Mouse (Mus musculus) small intestine, adult 2 months (tissue): Measurements from ENCODE around the gene Sntb2.

ENCODE experiments used
- CTCF ChIP-seq: fragments of 200-500 bp; IDR thresholded peaks from 2 replicates; pipeline ENCODE4 v1.5.1; 2012; ENCODE audit warnings: low read depth, mild to moderate bottlenecking, control low read depth, inconsistent platforms, low read length, moderate library complexity, mixed read lengths; ENCODE audit not compliant: insufficient replicate concordance, insufficient read length; ENCODE audit errors: extremely low read depth
- POLR2A ChIP-seq: fragments of 200-500 bp; IDR thresholded peaks from 2 replicates; pipeline ENCODE4 v1.6.1; 2012; ENCODE audit warnings: low read depth, mild to moderate bottlenecking, control low read depth, inconsistent platforms, low read length, moderate library complexity

GRCm38 (mm10) chr8:106905727-106906480 is 29.6 kb upstream of the Sntb2 start:
- peak; percentile 50; the same call in 1 of the 2 replicates for TF ChIP-seq CTCF
- TF ChIP-seq POLR2A = no peak
